Mouse (Mus musculus) bone marrow macrophage, adult 2 months (primary cell): Measurements from ENCODE around the gene Rxfp2.

Experiments used
- CTCF ChIP-seq: IDR thresholded peaks from 2 replicates; pipeline ENCODE4 v1.5.1; 2012; ENCODE audit warnings: low read depth, mild to moderate bottlenecking, low read length, moderate library complexity
- POLR2A ChIP-seq: IDR thresholded peaks from 2 replicates; pipeline ENCODE4 v1.6.1; 2012; ENCODE audit warnings: mild to moderate bottlenecking, low read depth, low read length, borderline replicate concordance

DNA sequence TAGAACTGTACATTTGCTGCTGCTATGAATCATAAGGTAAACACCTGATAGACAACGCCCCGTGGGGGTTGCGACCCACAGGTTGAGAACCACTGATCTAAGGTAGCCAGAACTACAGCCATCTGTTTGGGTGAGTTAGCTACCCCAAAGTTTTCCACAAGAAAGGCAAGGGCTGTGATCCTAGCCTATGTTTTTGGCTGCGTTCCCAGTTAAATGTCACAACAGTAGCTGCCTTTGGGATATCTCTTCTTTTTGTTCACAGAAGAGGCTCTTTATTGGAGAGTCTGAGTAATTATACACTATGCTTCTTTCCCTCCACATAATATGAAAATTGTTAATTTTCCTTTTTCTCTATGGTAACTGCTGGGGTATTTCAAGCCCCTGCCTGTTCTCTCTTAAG is 96.3 kb downstream of the Rxfp2 start:
- TF ChIP-seq CTCF = no peak
- no peak for TF ChIP-seq POLR2A
